Mouse (Mus musculus): ENCODE measurements at regions not wholly inside any gene's neighbourhood (a gene's known extent, or its start where the extent isn't known, plus 50 kb on each side); places are given as distances from the start of the nearest gene placed in this dataset.
"Not testable (repeated sequence)": the region's sequence is repeated elsewhere in the genome, so short reads cannot be mapped to it uniquely, and the experiment has no call there.

DNA sequence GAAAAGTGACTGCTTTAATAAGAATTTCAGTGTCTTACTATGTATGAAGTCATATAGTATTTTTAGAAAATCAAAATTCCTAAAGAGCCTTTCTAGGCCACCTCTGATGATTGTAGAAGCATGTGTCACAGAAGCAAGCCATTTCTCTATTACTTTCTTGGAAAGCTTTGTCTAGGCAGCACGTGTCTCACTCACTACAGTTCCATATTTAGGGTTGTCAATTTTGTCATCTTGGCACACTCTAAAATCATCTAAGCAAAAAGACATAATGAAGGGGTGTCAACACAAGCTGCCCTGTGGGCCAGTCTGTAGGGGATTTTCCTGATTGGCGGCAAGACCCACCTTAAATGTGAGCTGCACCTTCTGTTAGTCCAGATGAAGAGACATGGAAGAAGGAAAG, 723.1 kb upstream of the Brinp1 start:
- H3K27me3 ChIP-seq (ENCODE audit: control insufficient read depth, insufficient read depth, low read length): no peaks in the 10 kb centered on the region
- H3K4me2 ChIP-seq (ENCODE audit: low read depth, low read length): no peak overlapping the region
- H3K27ac ChIP-seq (ENCODE audit: low read length): no peak overlapping the region
- H3K36me3 ChIP-seq (ENCODE audit: control insufficient read depth, insufficient read depth): no peaks in the 10 kb centered on the region
- H3K4me3 ChIP-seq (ENCODE audit: low read length): no peak overlapping the region
- H3K9ac ChIP-seq (ENCODE audit: low read length): no peak overlapping the region
- WGBS: 60% methylated on average over 2 of the region's 2 CpGs
- no peak for ATAC-seq (replicated peaks; ENCODE audit: extremely low read depth, insufficient read depth, low FRiP score)
- no peaks in the 10 kb centered on the region for H3K9me3 ChIP-seq (replicated peaks; ENCODE audit: control insufficient read depth, low read length)
- no peaks in the 10 kb centered on the region for H3K4me1 ChIP-seq (ENCODE audit: control insufficient read depth, insufficient read depth, low read length)

DNA sequence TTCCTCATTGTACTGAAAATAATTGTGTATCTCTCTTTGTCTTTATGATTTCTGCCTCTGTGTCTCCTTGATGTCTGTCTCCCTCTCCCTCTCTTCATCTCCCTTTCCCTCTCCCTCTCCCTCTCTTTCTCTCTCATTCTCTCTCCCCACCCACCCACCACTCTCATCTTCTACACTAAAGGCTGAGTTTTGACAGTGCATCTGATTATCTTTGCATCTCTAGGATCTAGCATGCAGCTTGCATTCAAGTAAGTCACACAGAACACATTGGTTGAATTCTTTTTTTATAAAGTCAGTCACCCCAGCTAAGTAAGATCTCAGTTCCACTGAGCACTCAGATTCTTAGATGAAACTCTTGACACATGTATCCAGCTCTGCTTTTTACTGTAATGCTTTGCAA, 719.3 kb upstream of the Brinp1 start:
- Histone ChIP-seq H3K4me3 (ENCODE audit: low read length) (no peak overlapping the region), H3K9me3 (replicated peaks; ENCODE audit: control insufficient read depth, low read length) (no peaks in the 10 kb centered on the region), H3K9ac (ENCODE audit: low read length) (no peak overlapping the region)

DNA sequence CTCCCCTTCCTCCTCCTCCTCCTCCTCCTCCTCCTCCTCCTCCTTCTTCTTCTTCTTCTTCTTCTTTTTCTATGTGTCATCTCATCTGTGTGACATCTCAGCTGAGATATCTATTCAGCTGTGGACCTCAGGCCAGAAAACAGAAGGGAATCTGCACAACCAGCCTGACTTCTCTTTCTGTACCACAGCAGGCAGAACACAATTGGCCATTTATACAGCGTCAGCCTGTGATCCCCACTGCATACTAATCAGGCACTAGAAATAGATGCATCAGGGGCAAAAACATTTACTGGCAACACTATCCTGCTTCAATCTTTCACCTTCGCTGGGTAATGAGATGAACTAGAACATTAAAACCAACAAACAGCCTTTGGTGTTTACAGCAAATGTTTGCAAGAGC, 674.7 kb upstream of the Brinp1 start:
- no peaks in the 10 kb centered on the region for H3K36me3 ChIP-seq (ENCODE audit: control insufficient read depth, insufficient read depth)
- H3K4me2 ChIP-seq (ENCODE audit: low read depth, low read length): no peak overlapping the region
- no peaks in the 10 kb centered on the region for H3K27me3 ChIP-seq (ENCODE audit: control insufficient read depth, insufficient read depth, low read length)
- no peak overlapping the region for H3K9ac ChIP-seq (ENCODE audit: low read length)
- H3K4me1 ChIP-seq (ENCODE audit: control insufficient read depth, insufficient read depth, low read length): no peaks in the 10 kb centered on the region
- no peaks in the 10 kb centered on the region for H3K9me3 ChIP-seq (replicated peaks; ENCODE audit: control insufficient read depth, low read length)
- no peak for ATAC-seq (replicated peaks; ENCODE audit: extremely low read depth, insufficient read depth, low FRiP score)
- no peak overlapping the region for H3K27ac ChIP-seq (ENCODE audit: low read length)
- H3K4me3 ChIP-seq (ENCODE audit: low read length): no peak overlapping the region
- WGBS: 65% methylated on average over 2 of the region's 2 CpGs

More for the DNA sequence above, 719.3 kb upstream of the Brinp1 start:
- Histone ChIP-seq H3K27me3 (ENCODE audit: control insufficient read depth, insufficient read depth, low read length) (no peaks in the 10 kb centered on the region), H3K4me2 (ENCODE audit: low read depth, low read length) (no peak overlapping the region), H3K36me3 (ENCODE audit: control insufficient read depth, insufficient read depth) (no peaks in the 10 kb centered on the region), H3K27ac (ENCODE audit: low read length) (no peak overlapping the region), H3K4me1 (ENCODE audit: control insufficient read depth, insufficient read depth, low read length) (no peaks in the 10 kb centered on the region)
- no peak for ATAC-seq (replicated peaks; ENCODE audit: extremely low read depth, insufficient read depth, low FRiP score)

DNA sequence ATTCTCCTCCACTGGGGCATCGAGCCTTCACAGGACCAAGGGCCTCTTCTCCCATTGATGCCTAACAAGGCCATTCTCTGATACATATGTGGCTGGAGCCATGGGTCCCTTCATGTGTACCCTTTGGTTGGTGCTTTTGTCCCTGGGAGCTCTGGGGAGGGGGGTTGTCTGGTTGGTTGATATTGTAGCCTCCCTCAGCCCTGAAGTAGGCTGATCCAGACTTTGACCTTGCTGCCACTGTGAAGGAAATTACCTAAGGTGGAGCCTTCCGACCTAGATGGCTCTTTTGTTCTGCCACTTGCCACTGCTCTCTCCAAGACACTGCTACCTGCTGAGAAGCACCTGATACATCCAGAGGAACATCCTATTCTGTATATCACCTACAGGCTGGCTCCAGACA, 672.2 kb upstream of the Brinp1 start:
- WGBS: 73% methylated on average over 2 of the region's 2 CpGs
- H3K4me1 ChIP-seq (ENCODE audit: control insufficient read depth, insufficient read depth, low read length); H3K36me3 ChIP-seq (ENCODE audit: control insufficient read depth, insufficient read depth); H3K27me3 ChIP-seq (ENCODE audit: control insufficient read depth, insufficient read depth, low read length); H3K9me3 ChIP-seq (replicated peaks; ENCODE audit: control insufficient read depth, low read length); H3K27ac ChIP-seq (ENCODE audit: low read length); H3K9ac ChIP-seq (ENCODE audit: low read length); ATAC-seq (replicated peaks; ENCODE audit: extremely low read depth, insufficient read depth, low FRiP score); H3K4me2 ChIP-seq (ENCODE audit: low read depth, low read length); H3K4me3 ChIP-seq (ENCODE audit: low read length): not testable (repeated sequence)

DNA sequence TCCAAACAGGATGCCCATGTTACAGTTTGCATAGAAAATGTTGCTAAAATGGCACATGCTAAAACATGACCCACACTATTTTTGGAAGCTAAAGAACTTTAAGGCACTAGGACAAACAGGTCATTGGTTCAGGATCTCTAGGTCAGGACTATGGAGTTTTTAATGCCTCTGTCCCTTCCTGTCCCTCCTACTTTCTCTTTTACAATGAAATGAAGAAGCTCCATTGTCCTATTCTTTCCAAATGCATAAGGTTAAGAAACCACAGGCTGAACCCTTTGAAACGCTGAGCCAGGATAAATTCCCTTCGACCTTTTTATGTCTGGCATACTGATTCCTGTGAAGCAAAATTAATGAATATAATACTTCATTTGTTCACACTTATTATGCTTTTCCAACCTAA, 671.6 kb upstream of the Brinp1 start:
- Histone ChIP-seq H3K9me3 (replicated peaks; ENCODE audit: control insufficient read depth, low read length) (no peaks in the 10 kb centered on the region), H3K27ac (ENCODE audit: low read length) (no peak overlapping the region), H3K4me2 (ENCODE audit: low read depth, low read length) (no peak overlapping the region), H3K36me3 (ENCODE audit: control insufficient read depth, insufficient read depth) (no peaks in the 10 kb centered on the region), H3K9ac (ENCODE audit: low read length) (no peak overlapping the region), H3K4me3 (ENCODE audit: low read length) (no peak overlapping the region), H3K4me1 (ENCODE audit: control insufficient read depth, insufficient read depth, low read length) (no peaks in the 10 kb centered on the region), H3K27me3 (ENCODE audit: control insufficient read depth, insufficient read depth, low read length) (no peaks in the 10 kb centered on the region)
- WGBS: 64% methylated on average over 2 of the region's 2 CpGs
- ATAC-seq (replicated peaks; ENCODE audit: extremely low read depth, insufficient read depth, low FRiP score): no peak

DNA sequence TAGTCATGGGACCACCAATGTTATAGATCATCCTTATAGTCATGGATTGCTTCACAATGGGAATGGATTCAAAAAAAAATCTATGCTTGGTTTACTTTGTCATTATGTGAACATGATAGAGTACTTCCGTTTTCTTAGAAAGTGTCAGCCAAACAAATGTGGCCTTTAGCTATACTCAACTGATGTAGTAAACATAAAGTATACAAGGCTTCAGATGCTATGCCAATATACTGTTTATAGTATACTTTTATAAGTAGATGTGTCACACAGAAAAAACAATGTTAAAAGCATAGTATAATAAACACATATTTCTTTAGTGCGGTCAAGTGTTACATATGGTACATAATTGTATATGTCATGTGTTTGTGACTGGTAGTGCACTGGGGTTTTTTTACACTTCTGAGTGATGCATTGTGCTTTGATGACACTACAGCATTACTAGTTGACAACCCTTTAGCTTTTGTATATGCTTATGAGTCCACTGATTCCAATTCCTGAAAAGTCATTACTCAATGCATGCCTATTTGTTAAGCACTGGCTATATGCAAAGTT, 666.9 kb upstream of the Brinp1 start:
- ATAC-seq (replicated peaks; ENCODE audit: extremely low read depth, insufficient read depth, low FRiP score): no peak
- Histone ChIP-seq H3K9me3 (replicated peaks; ENCODE audit: control insufficient read depth, low read length) (no peaks in the 10 kb centered on the region), H3K27me3 (ENCODE audit: control insufficient read depth, insufficient read depth, low read length) (no peaks in the 10 kb centered on the region), H3K27ac (ENCODE audit: low read length) (no peak overlapping the region), H3K4me2 (ENCODE audit: low read depth, low read length) (no peak overlapping the region), H3K4me3 (ENCODE audit: low read length) (no peak overlapping the region), H3K4me1 (ENCODE audit: control insufficient read depth, insufficient read depth, low read length) (no peaks in the 10 kb centered on the region), H3K9ac (ENCODE audit: low read length) (no peak overlapping the region), H3K36me3 (ENCODE audit: control insufficient read depth, insufficient read depth) (no peaks in the 10 kb centered on the region)
- 91% methylated on average over 2 of the region's 2 CpGs for WGBS

DNA sequence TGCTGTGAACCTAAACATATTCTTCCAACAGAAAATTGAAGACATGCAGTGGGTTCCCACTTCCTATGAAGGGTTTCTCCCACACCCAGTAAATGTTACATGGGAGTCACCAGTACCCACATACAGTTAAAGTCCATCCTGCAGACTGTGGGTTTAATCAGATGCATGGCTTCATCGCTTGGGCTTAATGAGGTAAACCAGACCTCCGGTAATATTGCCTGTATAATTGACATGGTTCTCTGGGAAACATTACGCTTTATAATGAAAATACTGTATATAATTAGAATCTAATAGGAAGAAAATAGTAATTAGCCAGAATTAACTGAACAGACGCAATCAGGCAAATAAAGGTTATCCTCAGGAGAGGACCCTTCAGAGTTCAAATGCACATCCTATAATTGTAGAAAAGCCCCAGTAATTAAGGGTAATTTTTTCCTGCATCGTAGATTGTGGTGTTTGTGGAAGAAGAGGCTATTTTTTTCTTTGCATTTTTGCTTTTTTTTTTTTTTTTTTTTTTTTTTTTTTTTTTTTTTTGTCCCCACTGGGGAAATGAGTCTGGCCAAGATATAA, 664.0 kb upstream of the Brinp1 start:
- Histone ChIP-seq H3K27ac (ENCODE audit: low read length) (no peak overlapping the region), H3K9ac (ENCODE audit: low read length) (no peak overlapping the region), H3K4me3 (ENCODE audit: low read length) (no peak overlapping the region), H3K4me2 (ENCODE audit: low read depth, low read length) (no peak overlapping the region), H3K27me3 (ENCODE audit: control insufficient read depth, insufficient read depth, low read length) (no peaks in the 10 kb centered on the region), H3K36me3 (ENCODE audit: control insufficient read depth, insufficient read depth) (no peaks in the 10 kb centered on the region), H3K9me3 (replicated peaks; ENCODE audit: control insufficient read depth, low read length) (no peaks in the 10 kb centered on the region), H3K4me1 (ENCODE audit: control insufficient read depth, insufficient read depth, low read length) (no peaks in the 10 kb centered on the region)
- 81% methylated on average over 5 of the region's 5 CpGs for WGBS
- no peak for ATAC-seq (replicated peaks; ENCODE audit: extremely low read depth, insufficient read depth, low FRiP score)

DNA sequence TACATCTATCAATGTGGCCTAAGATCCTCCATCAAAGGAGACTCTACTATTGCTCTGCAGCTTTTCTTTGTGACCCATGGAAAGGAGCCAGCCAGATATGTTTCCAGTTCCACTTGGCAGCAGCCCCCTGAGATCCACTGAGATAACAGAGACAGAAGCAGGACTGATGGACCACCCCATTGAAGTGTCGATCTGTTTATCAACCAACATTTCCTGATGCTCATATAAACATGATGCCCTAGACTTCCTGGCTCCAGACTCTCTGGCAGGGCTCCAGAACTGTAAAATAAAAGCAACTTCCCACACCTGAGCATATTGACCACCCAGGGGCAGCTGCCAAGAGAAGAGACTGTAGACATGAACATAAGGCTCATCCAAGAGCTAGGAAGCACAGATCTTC, 660.7 kb upstream of the Brinp1 start:
- H3K4me3 ChIP-seq (ENCODE audit: low read length): no peak overlapping the region
- no peak for ATAC-seq (replicated peaks; ENCODE audit: extremely low read depth, insufficient read depth, low FRiP score)
- no peaks in the 10 kb centered on the region for H3K9me3 ChIP-seq (replicated peaks; ENCODE audit: control insufficient read depth, low read length)
- H3K4me1 ChIP-seq (ENCODE audit: control insufficient read depth, insufficient read depth, low read length): no peaks in the 10 kb centered on the region
- no peak overlapping the region for H3K4me2 ChIP-seq (ENCODE audit: low read depth, low read length)
- 52% methylated on average over 1 of the region's 1 CpGs for WGBS
- H3K27me3 ChIP-seq (ENCODE audit: control insufficient read depth, insufficient read depth, low read length): no peaks in the 10 kb centered on the region
- no peak overlapping the region for H3K27ac ChIP-seq (ENCODE audit: low read length)
- no peak overlapping the region for H3K9ac ChIP-seq (ENCODE audit: low read length)
- H3K36me3 ChIP-seq (ENCODE audit: control insufficient read depth, insufficient read depth): no peaks in the 10 kb centered on the region

DNA sequence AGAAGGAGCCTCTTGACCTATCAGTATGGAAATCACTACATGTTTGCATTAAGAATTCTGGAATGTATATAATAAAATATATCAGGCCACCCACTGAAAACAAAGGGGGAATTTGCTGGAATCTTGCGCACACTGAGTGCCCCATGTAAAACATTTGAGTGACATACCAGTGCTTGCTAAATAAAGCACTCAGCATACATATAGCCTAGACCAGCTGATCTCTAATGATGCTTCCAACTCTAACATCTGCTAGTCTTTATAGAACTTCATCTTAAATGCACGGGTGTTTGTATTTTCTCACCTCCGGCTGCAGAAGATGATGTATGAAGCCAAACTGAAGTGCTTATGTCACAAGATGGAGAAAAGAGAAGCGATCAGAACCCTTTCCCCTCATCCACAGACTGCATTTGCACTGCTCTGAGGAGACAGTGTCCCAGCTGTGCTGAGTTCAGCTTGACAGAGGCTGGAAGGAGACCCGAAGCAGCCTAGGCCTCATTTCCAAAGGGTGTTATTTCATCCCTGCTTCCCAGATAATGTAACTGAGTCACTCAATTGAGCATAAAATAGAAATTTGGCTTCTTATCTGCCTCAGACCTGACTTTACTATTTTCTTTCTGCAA, 657.6 kb upstream of the Brinp1 start:
- no peaks in the 10 kb centered on the region for H3K4me1 ChIP-seq (ENCODE audit: control insufficient read depth, insufficient read depth, low read length)
- ATAC-seq (replicated peaks; ENCODE audit: extremely low read depth, insufficient read depth, low FRiP score): no peak

More for the DNA sequence above, 657.6 kb upstream of the Brinp1 start:
- WGBS: 62% methylated on average over 5 of the region's 5 CpGs
- Histone ChIP-seq H3K36me3 (ENCODE audit: control insufficient read depth, insufficient read depth) (no peaks in the 10 kb centered on the region), H3K9me3 (replicated peaks; ENCODE audit: control insufficient read depth, low read length) (no peaks in the 10 kb centered on the region), H3K4me3 (ENCODE audit: low read length) (no peak overlapping the region), H3K27ac (ENCODE audit: low read length) (no peak overlapping the region), H3K9ac (ENCODE audit: low read length) (no peak overlapping the region), H3K27me3 (ENCODE audit: control insufficient read depth, insufficient read depth, low read length) (no peaks in the 10 kb centered on the region), H3K4me2 (ENCODE audit: low read depth, low read length) (no peak overlapping the region)
